Mouse (Mus musculus) ES-E14 (cell line): Measurements from ENCODE around the gene Psma2. TPM values are rescaled to one million over a fixed set of nuclear protein-coding genes. Genes with fewer than 3 reads are reported as not detected.

Source experiments
- DNase-seq: peaks from one replicate; pipeline ENCODE4 v3.0.0-alpha.2; 2013; ENCODE audit warnings: low read depth, low spot score
- H3K27ac ChIP-seq: 2 replicates; pipeline ENCODE4 v1.5.1; 2012; ENCODE audit warnings: low read depth, mild to moderate bottlenecking, low read length, moderate library complexity, mixed read lengths; ENCODE audit not compliant: poor library complexity, insufficient read depth, severe bottlenecking
- H3K36me3 ChIP-seq: 2 replicates; pipeline ENCODE4 v1.6.1; 2012; ENCODE audit warnings: mild to moderate bottlenecking, low read length, moderate library complexity, mixed read lengths; ENCODE audit not compliant: control insufficient read depth, poor library complexity, insufficient read depth, severe bottlenecking
- H3K4me1 ChIP-seq, 2 experiments: fragments of 150-350 bp in 1 of 2; sonication (generic) in 1 of 2; 2 replicates each; pipeline ENCODE4 v1.6.1; 2012; ENCODE audit warnings: low read length in 2 of 2, mild to moderate bottlenecking in 1 of 2, mixed read lengths in 1 of 2; ENCODE audit not compliant: control insufficient read depth in 2 of 2, insufficient read depth in 2 of 2, poor library complexity in 1 of 2
- H3K4me3 ChIP-seq, 2 experiments: fragments of 150-350 bp in 1 of 2; sonication (generic) in 1 of 2; 2 replicates each; pipeline ENCODE4 v1.5.1; 2012; ENCODE audit warnings: low read length in 2 of 2, low read depth in 1 of 2, mild to moderate bottlenecking in 1 of 2, mixed read lengths in 1 of 2; ENCODE audit not compliant: insufficient read depth in 1 of 2, poor library complexity in 1 of 2, severe bottlenecking in 1 of 2
- H3K9ac ChIP-seq: 2 replicates; pipeline ENCODE4 v1.6.1; 2012; ENCODE audit warnings: low read depth, mild to moderate bottlenecking, low read length, mixed read lengths; ENCODE audit not compliant: poor library complexity, insufficient read depth, severe bottlenecking
- H3K9me3 ChIP-seq: fragments of 150-350 bp; sonication (generic); 2 replicates; pipeline ENCODE4 v1.6.1; 2012; ENCODE audit warnings: low read depth, mild to moderate bottlenecking, low read length; ENCODE audit not compliant: control insufficient read depth, insufficient read depth
- CHD2 ChIP-seq: IDR thresholded peaks from 2 replicates; pipeline ENCODE4 v1.6.1; 2014; ENCODE audit warnings: mild to moderate bottlenecking, low read depth, low read length, inconsistent platforms
- HCFC1 ChIP-seq: IDR thresholded peaks from 2 replicates; pipeline ENCODE4 v1.6.1; 2012; ENCODE audit warnings: low read length, inconsistent platforms, borderline replicate concordance; ENCODE audit not compliant: insufficient read depth
- MAFK ChIP-seq: IDR thresholded peaks from 2 replicates; pipeline ENCODE4 v1.6.1; 2014; ENCODE audit warnings: mild to moderate bottlenecking, low read depth, low read length, inconsistent platforms; ENCODE audit not compliant: insufficient read depth
- ZC3H11A ChIP-seq: IDR thresholded peaks from 2 replicates; pipeline ENCODE4 v1.6.1; 2012; ENCODE audit warnings: low read depth, mild to moderate bottlenecking, inconsistent platforms, low read length, borderline replicate concordance
- ZNF384 ChIP-seq: IDR thresholded peaks from 2 replicates; pipeline ENCODE4 v1.6.1; 2012; ENCODE audit warnings: low read depth, low read length, inconsistent platforms
- in situ Hi-C, 2 experiments: fragments of 600-800 bp; cut with MboI; formaldehyde crosslinking; loops; one replicate each; pipeline ENCODE4 v1.15.1; 2025; ENCODE audit warnings: low sequenced_read_pairs in 2 of 2, inconsistent platforms in 1 of 2; ENCODE audit not compliant: unreplicated experiment in 2 of 2
- total RNA-seq: library from RNA; depleted of rRNA; stranded (reverse); fragments of 300-350 nt; gene quantifications from 2 replicates; pipeline ENCODE4 v1.2.3, GENCODE M21; 2012; rRNA removed

The Psma2 gene
- total RNA-seq, 1 experiment: 136 TPM

DNA sequence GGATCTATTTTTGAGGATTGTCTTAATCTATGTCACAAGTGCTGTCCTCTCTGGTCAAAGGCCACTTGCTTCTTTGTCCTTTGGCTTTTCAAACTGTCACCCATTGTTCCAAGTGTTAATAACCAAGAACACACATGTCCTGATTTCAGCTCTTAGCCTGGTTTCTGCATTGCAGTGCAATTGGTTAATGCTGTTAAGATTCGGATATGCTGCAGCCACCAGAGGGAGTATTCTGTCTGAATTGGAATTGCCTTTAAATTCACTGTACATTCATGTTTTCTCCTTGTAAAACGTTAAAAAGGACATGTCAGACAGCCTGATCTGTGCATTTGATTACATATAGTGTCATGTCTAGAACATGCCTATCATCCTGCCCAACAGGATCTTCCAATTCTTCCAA lies 57.3 kb downstream of the Psma2 start:
- H3K36me3 ChIP-seq: no peaks in the 10 kb centered on the region
- TF ChIP-seq ZC3H11A (0 out of 2 replicates have a peak, but pooled peaks have one; percentile 54), CHD2 (no peak)
- H3K4me1 ChIP-seq: no peaks in the 10 kb centered on the region
- in situ Hi-C loops: loop anchor here in 1 of 2 experiments (25.0 kb wide), 1 partner anchor 1092 kb away; no protein-coding TSS in a partner anchor
- no peak overlapping the region for H3K4me3 ChIP-seq
- no peak overlapping the region for H3K9ac ChIP-seq
- no peak overlapping the region for H3K27ac ChIP-seq
- DNase-seq: no peak
- H3K9me3 ChIP-seq: no peaks in the 10 kb centered on the region

DNA sequence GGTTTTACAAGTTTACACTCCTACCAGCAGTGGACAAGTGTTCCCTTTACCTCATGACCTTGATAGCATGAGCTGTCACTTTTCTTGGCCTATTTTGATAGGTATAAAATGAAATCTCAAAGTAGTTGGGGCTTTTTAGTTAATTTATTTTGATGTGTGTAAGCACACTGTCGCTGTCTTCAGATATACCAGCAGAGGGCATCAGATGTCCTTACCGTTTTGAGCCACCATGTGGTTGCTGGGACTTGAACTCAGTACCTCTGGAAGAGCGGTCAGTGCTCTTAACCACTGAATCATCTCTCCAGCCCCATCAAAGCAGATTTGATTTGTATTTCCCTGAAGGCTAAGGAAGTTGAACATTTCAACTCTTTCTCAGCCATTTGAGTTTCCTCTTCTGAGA lies 75.9 kb downstream of the Psma2 start:
- no peak for DNase-seq
- H3K9ac ChIP-seq: no peak overlapping the region
- no peaks in the 10 kb centered on the region for H3K4me1 ChIP-seq
- no peak for TF ChIP-seq CHD2
- no peak for TF ChIP-seq ZNF384
- no peak for TF ChIP-seq MAFK
- TF ChIP-seq HCFC1: no peak
- TF ChIP-seq ZC3H11A: no peak
- no peaks in the 10 kb centered on the region for H3K36me3 ChIP-seq
- no peak overlapping the region for H3K27ac ChIP-seq
- H3K9me3 ChIP-seq: no peaks in the 10 kb centered on the region
- no peak overlapping the region for H3K4me3 ChIP-seq
- in situ Hi-C loops: no loop called here

DNA sequence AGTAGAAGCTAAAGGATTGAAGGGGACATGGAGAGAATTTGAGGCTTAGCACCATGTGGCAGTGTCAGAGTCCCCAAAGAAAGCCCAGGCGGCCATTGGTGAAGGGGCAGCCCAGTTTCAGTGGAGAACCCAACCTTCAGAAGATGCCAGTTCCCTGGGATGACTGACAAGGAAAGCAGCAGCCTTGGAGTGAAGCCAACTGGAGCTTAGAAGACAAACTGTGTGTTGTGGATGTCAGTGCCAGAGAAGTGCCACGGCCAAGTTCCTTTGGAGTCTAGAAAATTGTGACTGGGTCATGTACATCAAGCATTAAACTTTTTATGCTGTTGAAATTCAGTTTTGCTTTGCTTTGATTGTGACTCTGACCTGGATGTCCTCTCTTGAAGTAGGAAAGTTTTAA lies 103.8 kb downstream of the Psma2 start:
- no peak for TF ChIP-seq HCFC1
- no peaks in the 10 kb centered on the region for H3K4me1 ChIP-seq
- no peaks in the 10 kb centered on the region for H3K9me3 ChIP-seq
- no peak overlapping the region for H3K27ac ChIP-seq
- in situ Hi-C loops: no loop called here
- no peak overlapping the region for H3K4me3 ChIP-seq
- DNase-seq: no peak
- no peaks in the 10 kb centered on the region for H3K36me3 ChIP-seq
- H3K9ac ChIP-seq: no peak overlapping the region

DNA sequence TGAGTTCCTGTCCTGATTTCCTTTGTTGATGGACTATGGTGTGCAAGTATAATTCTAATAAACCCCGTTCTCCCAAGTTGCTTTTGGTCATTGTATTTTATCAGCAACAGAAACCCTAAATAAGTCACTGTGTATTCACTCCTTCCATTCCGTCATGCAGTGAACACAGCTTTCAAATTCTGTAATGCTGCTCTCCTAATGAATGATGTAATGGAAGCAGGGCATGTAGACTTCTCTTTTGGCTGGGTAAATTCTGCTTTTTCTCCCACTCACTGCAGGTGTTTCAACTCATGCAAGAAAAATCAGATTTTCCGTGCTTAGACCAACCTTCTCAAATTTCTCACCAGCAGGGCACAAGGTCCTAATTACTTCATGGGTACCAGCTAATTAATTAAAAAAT lies 104.7 kb downstream of the Psma2 start:
- in situ Hi-C loops: no loop called here
- DNase-seq: no peak
- H3K9ac ChIP-seq: no peak overlapping the region
- H3K27ac ChIP-seq: no peak overlapping the region
- H3K36me3 ChIP-seq: no peaks in the 10 kb centered on the region
- no peak overlapping the region for H3K4me3 ChIP-seq
- H3K9me3 ChIP-seq: no peaks in the 10 kb centered on the region
- H3K4me1 ChIP-seq: no peaks in the 10 kb centered on the region
- TF ChIP-seq HCFC1 (no peak), ZC3H11A (no peak), ZNF384 (no peak), MAFK (no peak), CHD2 (no peak)

Other genes with a start within 250 kb of the Psma2 start
- gene Hecw1, start 90.0 kb upstream of the Psma2 start, total RNA-seq: 0.69 and 0.94 TPM in 2 replicates
- 28.2 and 42.2 TPM in 2 replicates for gene Mrpl32, start 75 bp upstream of the Psma2 start, total RNA-seq
- 10.9 and 15.8 TPM in 2 replicates for gene AW209491, start 16.9 kb downstream of the Psma2 start, total RNA-seq